Mouse (Mus musculus) kidney, postnatal 25 days (tissue): ENCODE data around the gene Nckap5.
A peak's percentile ranks its signal among the peaks of the same experiment; 100 is the strongest.

Experiments
- DNase-seq, 2 experiments: peaks; one replicate each; pipeline ENCODE4 v3.0.0; 2021; ENCODE audit warnings: mixed read lengths in 2 of 2

The Nckap5 gene

DNA sequence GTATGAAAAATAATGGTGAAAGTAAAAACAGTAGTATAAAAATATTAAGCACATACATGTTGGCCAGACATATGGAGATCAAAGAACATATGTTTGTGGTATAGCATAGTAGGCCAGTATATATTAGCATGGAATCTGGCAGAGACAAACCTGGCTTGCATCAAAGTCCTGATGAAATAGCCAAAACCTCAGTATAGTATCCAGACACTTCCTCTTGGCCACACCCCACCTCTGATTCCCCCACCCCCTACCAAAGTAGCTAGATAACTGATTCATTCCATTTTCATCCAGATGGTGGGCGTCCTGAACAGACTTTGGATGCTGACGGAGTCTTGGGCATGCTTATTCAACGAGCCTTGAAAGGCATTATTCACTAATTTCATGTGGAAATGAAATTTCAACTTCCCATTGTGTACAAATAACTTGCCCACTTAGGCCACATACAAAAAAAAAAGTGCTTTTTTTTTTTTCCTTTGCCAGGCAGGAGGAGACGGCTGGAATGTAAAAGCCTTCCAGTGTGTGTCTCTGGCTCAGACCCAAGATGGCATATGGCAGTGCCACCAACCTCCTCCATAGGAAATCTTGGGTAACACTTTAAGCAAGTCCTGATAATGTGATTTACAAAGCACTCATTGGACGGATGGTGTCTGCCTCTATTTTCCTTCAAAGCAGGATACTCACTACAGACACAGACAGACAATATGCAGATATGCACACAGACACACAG, 360.6 kb downstream of the Nckap5 start:
- no peak for DNase-seq

- DNase-seq = no peak
Measured at GRCm38 (mm10) chr1:126461527-126462354, 368.9 kb downstream of the Nckap5 start.

DNA sequence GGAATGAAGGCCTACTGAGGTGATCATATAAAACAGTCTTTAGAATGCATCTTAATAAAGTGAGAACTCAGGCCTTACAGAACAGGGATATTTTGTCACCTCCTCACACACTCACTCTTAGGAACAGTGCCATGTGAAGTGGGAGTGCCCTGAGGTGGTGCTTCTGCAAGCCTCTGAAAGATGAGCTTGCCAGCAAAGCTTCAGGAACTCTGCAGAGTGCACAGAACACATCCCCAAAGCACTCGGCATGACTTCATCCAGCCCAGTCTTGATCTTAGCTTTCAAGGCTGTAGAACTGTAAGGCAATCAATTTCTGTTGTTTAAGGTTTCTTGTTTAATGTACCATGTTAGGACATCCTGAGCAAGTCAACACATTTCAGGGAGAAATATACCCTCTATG, 372.9 kb downstream of the Nckap5 start:
- DNase-seq = no peak

DNA sequence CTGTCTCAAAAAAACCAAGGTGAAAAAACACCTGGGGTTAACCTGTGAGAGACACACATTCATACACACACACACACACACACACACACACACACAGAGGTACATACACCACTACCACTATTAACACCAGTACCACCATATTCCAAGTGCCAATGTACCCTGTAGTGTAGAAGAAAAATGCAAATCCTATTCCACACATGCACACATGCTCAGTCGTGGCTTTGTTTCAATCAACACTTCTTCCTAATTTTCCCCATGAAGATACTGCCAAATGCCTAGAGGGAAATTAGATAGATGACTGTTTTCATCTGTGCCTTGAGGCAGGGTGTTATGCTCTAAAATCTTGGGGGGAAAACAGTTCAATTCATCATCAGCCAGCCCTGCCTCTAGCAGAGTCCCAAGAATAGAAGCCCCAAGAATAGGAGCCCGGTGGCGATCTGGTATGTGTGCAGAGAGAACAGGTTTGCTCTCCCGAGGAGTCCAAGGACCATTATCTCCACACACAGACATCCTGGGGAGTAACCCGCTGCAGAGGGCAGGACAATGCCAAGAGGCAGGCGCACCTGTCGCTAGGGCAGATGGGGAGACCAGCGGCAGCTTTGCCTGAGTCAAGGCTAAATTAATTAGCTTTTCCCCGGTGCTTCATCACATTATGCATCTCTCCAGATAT, 376.0 kb downstream of the Nckap5 start:
- no peak for DNase-seq

DNA sequence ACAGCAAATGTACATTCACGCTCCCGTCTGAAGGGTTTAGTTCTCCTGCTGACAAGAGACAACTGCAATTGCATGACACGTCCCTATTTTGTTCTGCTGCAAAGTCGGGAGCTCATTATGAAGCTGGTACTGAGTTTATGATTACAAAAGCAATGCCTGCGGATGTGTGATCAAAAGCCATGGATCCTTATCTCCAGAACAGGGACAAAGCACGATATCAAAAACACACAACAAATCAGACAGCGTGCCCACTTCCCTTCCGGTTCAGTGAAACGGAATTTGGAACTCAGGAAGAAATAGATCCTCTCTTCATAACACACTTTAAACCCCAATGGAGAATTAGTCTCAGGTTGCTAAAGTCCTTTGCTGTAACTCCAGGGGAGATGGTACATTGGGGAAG, 379.1 kb downstream of the Nckap5 start:
- DNase-seq = no peak

- DNase-seq = no peak
Measured at GRCm38 (mm10) chr1:126449424-126449823, 381.2 kb downstream of the Nckap5 start.

GRCm38 (mm10) chr1:126443890-126444289, 386.7 kb downstream of the Nckap5 start:
- DNase-seq = no peak

GRCm38 (mm10) chr1:126442723-126443122, 387.9 kb downstream of the Nckap5 start:
- DNase-seq = no peak

DNA sequence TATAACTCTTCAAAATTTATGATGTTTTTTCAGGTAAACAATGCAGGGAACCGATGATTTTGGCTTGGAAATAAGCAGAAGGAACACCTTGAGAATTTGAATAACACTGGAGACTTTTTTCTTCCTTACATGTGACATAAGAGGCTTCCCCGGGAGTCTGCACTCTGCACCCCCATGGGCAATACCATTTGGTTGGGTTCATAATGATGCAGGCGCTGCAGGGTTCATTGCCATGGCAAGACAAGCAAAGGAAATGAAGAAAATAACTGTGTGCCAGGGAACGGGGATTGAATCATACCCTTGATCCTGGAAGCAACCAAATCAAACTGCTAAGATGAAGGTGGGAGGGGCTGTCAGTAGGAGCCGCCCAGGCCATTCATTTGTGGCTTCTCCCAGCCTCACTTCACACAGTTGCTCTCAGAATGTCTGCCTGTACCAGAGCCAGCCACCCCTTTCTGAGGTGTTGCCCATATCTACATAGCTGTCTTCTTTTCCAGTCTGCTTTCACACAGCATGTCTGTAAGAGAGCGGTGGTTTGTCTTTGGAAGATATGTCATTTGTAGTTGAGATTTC, 392.5 kb downstream of the Nckap5 start:
- no peak for DNase-seq

DNA sequence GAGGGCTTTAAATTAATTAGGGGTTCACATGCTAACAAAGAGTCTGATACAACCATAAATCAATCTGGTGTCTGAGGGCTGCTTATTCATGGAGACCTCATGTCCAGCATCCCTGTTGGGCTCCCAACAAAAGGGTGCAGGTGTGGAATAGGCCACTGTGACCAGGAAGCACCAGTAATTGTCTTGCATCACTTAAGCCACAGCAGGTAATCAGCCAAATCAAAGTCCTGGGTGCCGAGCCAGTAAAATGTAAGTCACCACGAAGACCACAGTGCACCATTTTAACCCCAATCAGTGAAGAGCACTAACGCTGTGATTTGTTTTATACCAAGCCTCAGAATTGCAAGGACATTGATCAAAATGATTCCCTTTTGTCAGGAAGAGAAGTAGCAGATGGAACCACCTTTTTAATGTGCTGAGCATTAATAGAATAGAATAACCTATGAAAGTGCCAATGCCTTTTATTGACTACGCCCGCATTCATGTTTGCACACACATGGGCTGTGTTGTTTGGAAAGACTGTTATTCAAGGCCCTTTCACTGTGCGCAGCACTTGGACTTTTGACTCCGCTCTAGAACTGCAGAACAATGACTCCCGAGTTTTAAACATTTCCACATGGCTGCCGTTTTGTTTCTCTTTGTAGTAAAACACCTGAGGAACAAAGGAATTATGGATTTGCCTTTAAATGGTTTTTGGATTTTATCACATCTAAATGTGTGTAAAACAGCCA, 393.5 kb downstream of the Nckap5 start:
- DNase-seq = no peak

- no peak for DNase-seq
Measured at GRCm38 (mm10) chr1:126432285-126432684, 398.3 kb downstream of the Nckap5 start.

DNA sequence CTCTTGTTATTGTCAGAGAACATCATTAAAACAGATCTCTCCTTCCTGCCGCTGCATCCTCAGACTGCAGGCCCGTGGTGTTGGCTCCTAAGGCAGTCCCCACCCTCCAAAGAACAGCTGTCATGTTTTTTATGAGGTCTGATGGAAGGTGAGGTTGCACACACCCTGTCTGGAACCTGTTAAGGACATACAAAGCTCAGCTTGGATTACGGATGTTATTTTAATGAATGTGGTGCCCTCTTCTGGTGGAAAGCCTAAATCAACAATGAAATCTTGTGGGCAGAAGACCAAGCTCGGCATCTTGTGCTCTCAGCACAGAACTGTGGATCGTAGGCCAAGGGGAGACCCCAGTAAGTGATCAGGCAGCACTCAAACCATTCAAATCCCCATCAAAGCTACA, 399.0 kb downstream of the Nckap5 start:
- peak in 1 of 2 experiments; percentile 49 for DNase-seq

DNA sequence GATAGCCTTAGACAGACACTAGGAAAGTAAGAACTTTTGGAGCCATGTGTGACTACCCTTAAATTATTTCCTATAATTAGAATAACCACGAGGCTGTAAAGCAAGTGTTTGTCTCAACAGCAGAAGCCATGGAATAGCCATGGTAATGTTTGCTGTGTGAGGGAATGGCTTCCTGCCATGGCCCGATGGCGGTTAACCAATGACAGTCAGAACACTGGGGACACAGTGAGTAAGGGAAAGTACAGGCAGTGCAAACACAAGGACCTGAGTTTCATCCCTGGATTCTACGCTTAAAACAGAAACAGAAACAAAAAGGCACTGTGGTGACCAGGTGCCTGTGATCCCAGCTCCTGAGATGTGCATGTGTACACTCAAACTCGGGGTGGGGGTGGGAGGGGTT, 419.2 kb downstream of the Nckap5 start:
- no peak for DNase-seq

DNA sequence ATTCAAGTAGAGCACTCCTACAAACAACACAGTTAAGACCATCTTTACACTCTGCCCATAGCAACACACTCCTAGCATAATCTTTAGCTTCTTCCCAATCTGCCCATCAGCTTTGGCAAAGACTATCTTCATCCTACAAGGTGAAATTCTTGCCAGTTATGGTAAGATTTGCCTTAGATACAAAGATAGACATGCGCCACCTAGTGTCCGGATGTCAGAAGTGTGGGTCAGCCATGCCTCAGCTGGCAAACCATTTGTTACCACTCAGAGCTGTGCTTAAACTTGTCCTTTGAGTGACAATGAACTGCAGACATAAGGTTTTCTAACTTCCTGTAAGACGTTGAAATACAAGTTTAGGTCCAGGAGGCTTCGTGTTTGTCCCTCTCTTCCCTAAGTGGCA, 422.7 kb downstream of the Nckap5 start:
- DNase-seq = peak; percentile 53 to 75

GRCm38 (mm10) chr1:126405543-126405942, 425.1 kb downstream of the Nckap5 start:
- no peak for DNase-seq

GRCm38 (mm10) chr1:126403970-126404369, 426.6 kb downstream of the Nckap5 start:
- no peak for DNase-seq

GRCm38 (mm10) chr1:126391204-126391603, 439.4 kb downstream of the Nckap5 start:
- no peak for DNase-seq

DNA sequence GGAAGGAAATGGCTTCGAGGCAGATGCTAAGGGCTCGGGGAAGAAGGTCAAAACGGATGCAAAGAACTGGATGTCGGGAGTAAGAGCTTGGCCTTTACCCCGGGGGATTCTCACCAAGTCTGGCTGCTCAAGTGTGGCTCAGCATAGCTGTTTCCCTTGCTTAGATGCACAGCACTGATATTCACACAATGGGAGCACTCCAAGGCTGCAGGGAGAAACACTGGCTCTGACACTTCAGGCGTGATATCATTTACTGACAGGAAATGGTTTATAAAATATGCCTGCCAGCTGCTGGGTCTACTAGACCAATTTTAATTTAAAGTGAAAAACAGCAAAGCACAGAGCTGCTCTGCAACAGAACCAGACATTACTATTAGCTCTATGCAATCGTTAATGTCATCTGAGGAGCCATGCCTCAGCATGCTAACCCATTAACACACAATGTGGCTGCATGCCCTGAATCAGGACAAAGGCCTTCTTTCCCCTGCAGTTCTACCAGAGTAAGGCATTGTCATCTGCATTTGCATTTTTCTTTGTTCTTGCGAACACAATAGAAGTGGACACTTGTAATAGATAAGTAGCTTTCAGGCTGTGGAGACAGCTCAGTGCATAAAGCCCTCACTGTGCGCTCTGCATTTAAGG, 453.1 kb downstream of the Nckap5 start:
- no peak for DNase-seq

DNA sequence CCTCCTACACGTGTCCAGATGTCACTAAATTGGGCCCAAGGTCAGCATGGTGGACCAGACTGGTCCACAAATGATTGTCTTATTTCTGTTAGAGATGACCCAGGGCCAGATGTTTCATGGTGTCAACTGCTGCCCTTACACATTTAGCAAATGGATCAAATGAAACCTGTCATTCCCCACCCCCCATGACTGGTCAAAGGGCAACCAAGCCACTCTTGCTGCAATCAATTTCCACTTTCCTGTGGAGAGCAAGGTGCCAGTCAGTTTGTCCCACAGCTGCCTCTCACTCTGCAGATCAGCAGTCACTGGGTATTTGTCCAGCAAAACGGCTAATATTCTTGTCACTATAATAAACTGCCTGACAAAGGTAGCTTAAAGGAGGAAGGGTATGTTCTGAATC, 463.9 kb downstream of the Nckap5 start:
- DNase-seq = no peak

DNA sequence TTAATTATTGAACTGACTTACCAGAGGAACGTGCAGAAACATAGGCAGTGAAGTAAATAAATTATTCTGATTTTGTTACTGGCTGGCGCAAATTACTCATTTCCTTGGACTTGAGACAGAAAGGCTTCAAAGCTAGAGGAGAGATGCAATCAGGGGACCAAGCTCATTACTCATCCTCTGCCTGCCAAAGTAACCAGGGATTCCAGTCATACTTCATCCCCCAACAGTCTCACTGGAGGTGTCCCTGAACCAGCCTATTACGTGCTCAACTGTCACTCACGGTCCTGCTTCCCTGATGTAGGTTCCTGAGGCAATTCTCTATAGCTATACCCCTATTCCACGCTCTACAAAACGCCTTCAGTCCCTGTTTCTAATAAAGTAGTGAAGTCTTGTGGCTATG, 466.0 kb downstream of the Nckap5 start:
- DNase-seq = no peak

- DNase-seq = no peak
Measured at GRCm38 (mm10) chr1:126360531-126361220, 469.9 kb downstream of the Nckap5 start.
